8 mouse cellular contexts compared by ENCODE assay signal in the genomic region with DNA sequence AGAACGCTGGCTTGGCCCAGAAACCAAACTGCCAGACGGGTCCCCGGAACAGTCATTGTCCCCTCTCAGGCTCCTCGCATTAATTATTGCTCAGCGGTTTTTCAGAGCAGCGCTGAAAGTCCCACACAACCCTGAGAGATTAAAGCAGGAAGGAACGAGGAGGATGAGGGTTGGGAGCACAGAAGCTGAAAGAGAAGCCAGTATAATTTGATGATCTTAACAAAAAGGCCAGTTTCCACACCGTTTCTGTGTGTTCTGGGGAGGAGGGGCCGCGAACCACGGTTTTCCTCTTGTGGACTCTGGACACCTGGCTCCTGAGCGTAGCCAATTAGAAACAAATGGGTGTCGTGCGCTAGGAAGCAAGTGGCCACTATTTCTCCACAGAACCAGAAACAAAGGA.
DNase-seq lines count a peak whose midpoint lies in the region; ATAC-seq and TF ChIP-seq lines count a peak whose summit lies in the region.

No protein-coding gene starts in this region.

- no peak for ATAC-seq in heart, embryonic 16.5 days (replicated peaks; ENCODE audit: extremely low read depth, insufficient read depth, low FRiP score)
- no peak for ATAC-seq in limb, embryonic 14.5 days (ENCODE audit: low FRiP score, low read depth)
- ATAC-seq in CD4-positive, CD25-positive, alpha-beta regulatory T cell, adult 4 months, result no peak

- peaks cover 11% of the 10 kb centered on the region for H3K4me1 ChIP-seq in heart, embryonic 16.5 days (ENCODE audit: control insufficient read depth, insufficient read depth, low read length)
- H3K4me1 ChIP-seq in forebrain, embryonic 10.5 days, result peaks cover 23% of the 10 kb centered on the region
- H3K4me1 ChIP-seq in limb, embryonic 14.5 days (ENCODE audit: control insufficient read depth, insufficient read depth, low read length), result 0 out of 2 replicates have a peak, but pooled peaks cover 6% of the 10 kb centered on the region

- no peak for DNase-seq in heart, postnatal 14 days
- peak; percentile 42 for DNase-seq in forebrain, embryonic 10.5 days (ENCODE audit: extremely low spot score, low spot score)
- no peak for DNase-seq in limb, embryonic 14.5 days (ENCODE audit: low spot score)
- peak; percentile 43 for DNase-seq in retina, postnatal 1 day
- no peak for DNase-seq in left cerebral cortex, adult 8-10 months (ENCODE audit: low spot score in 2 of 2)
- no peak for DNase-seq in natural killer cell, adult 2 months (ENCODE audit: low spot score in 2 of 2)

- peak overlapping the region; percentile 39 for H3K4me3 ChIP-seq in heart, embryonic 16.5 days (ENCODE audit: low read length)
- H3K4me3 ChIP-seq in forebrain, embryonic 10.5 days, result peak overlapping the region; percentile 49
- peak overlapping the region; percentile 10 for H3K4me3 ChIP-seq in limb, embryonic 14.5 days (replicated peaks; ENCODE audit: low read length)

- TF ChIP-seq POLR2A in limb, embryonic 14.5 days (IDR thresholded peaks at IDR 0.05; ENCODE audit: borderline replicate concordance, extremely low read depth, insufficient read depth, insufficient read length), result no peak

- no peaks in the 10 kb centered on the region for H3K9me3 ChIP-seq in heart, embryonic 16.5 days (replicated peaks; ENCODE audit: control insufficient read depth, low read length)
- H3K9me3 ChIP-seq in forebrain, embryonic 10.5 days, result no peaks in the 10 kb centered on the region
- H3K9me3 ChIP-seq in limb, embryonic 14.5 days (ENCODE audit: control insufficient read depth, low read length), result no peaks in the 10 kb centered on the region

- peak overlapping the region; percentile 58 for H3K4me2 ChIP-seq in heart, embryonic 16.5 days (ENCODE audit: low read depth, low read length)
- H3K4me2 ChIP-seq in limb, embryonic 14.5 days (replicated peaks; ENCODE audit: low read depth, low read length, severe bottlenecking), result peak overlapping the region; percentile 41

- no peaks in the 10 kb centered on the region for H3K36me3 ChIP-seq in heart, embryonic 16.5 days (ENCODE audit: control insufficient read depth, insufficient read depth)
- no peaks in the 10 kb centered on the region for H3K36me3 ChIP-seq in forebrain, embryonic 10.5 days (replicated peaks)
- H3K36me3 ChIP-seq in limb, embryonic 14.5 days (ENCODE audit: control insufficient read depth, insufficient read depth, low read length), result no peaks in the 10 kb centered on the region

- 4% methylated on average over 14 of the region's 14 CpGs for WGBS in heart, embryonic 16.5 days
- WGBS in forebrain, embryonic 10.5 days, result 1% methylated on average over 14 of the region's 14 CpGs
- whole genome bisulfite sequencing in limb, embryonic 14.5 days, result 3% methylated on average over 14 of the region's 14 CpGs

- H3K27ac ChIP-seq in heart, embryonic 16.5 days (ENCODE audit: low read length), result no peak overlapping the region
- H3K27ac ChIP-seq in forebrain, embryonic 10.5 days, result peak overlapping the region; percentile 84
- no peak overlapping the region for H3K27ac ChIP-seq in limb, embryonic 14.5 days (replicated peaks; ENCODE audit: low read depth, low read length)

- intact Hi-C loops in heart, postnatal 14 days (cut with DNase I), result no loop called here

- peaks cover 13% of the 10 kb centered on the region for H3K27me3 ChIP-seq in heart, embryonic 16.5 days (ENCODE audit: control insufficient read depth, insufficient read depth, low read length)
- H3K27me3 ChIP-seq in forebrain, embryonic 10.5 days (ENCODE audit: poor library complexity, severe bottlenecking), result peaks cover 48% of the 10 kb centered on the region
- H3K27me3 ChIP-seq in limb, embryonic 14.5 days (ENCODE audit: control insufficient read depth, insufficient read depth, low read length), result peaks cover 11% of the 10 kb centered on the region

- no peak overlapping the region for H3K9ac ChIP-seq in heart, embryonic 16.5 days (ENCODE audit: low read length)
- H3K9ac ChIP-seq in limb, embryonic 14.5 days (ENCODE audit: low read depth, low read length, severe bottlenecking), result no peak overlapping the region

Comparison
In these comparisons a context has a peak if more than half of its experiments do, and no peak if none do; other contexts are left out.
1. DNase-seq: peak in forebrain, embryonic 10.5 days (single experiment) and retina, postnatal 1 day (single experiment); none in heart, postnatal 14 days (0 of 2), limb, embryonic 14.5 days (single experiment), left cerebral cortex, adult 8-10 months (0 of 2) and natural killer cell, adult 2 months (0 of 2).
2. Peak in every context shown above with its lines, with median percentiles within 50 percentile points of each other: H3K4me3 ChIP-seq.